Mouse (Mus musculus): ENCODE data around the gene Zw10. TPM values are rescaled to one million over a fixed set of nuclear protein-coding genes. Genes with fewer than 3 reads are reported as not detected.

The Zw10 gene
- 10 to 100 TPM; 19.0 to 22.1 TPM for total RNA-seq (2021)
- long read RNA-seq, experiment 1, transcript Zw10-201 (16 exons, 2,863 nt): major isoform, 10 of 14 reads
- long read RNA-seq, experiment 1, partial matches to known transcripts: 0 of 14 reads
- long read RNA-seq, experiment 1, other reads (novel, unspliced or antisense): 4 of 14 reads
- long read RNA-seq, experiment 2, transcript Zw10-201 (16 exons, 2,863 nt): major isoform, 34 of 46 reads
- long read RNA-seq, experiment 2, partial matches to known transcripts: 2 of 46 reads
- long read RNA-seq, experiment 2, other reads (novel, unspliced or antisense): 10 of 46 reads

GRCm38 (mm10) chr9:49055333-49056205 lies at the start of gene Zw10:
TSS of gene Zw10 (plus strand) at chr9:49055613.
- DNase-seq (ENCODE audit: low spot score in 2 of 2): peak; percentile 74 to 90

- DNase-seq (ENCODE audit: low spot score in 2 of 2): no peak
Measured at GRCm38 (mm10) chr9:49015824-49016223, 39.6 kb upstream of the Zw10 start.

GRCm38 (mm10) chr9:49021289-49021688 lies 34.1 kb upstream of the Zw10 start:
- no peak for DNase-seq (ENCODE audit: low spot score in 2 of 2)

GRCm38 (mm10) chr9:49023956-49024355 lies 31.5 kb upstream of the Zw10 start:
- no peak for DNase-seq (ENCODE audit: low spot score in 2 of 2)

GRCm38 (mm10) chr9:49024529-49024928 lies 30.9 kb upstream of the Zw10 start:
- DNase-seq (ENCODE audit: low spot score in 2 of 2): no peak

GRCm38 (mm10) chr9:49034764-49035163 lies 20.6 kb upstream of the Zw10 start:
- no peak for DNase-seq (ENCODE audit: low spot score in 2 of 2)

GRCm38 (mm10) chr9:49050901-49051300 lies 4.5 kb upstream of the Zw10 start:
- DNase-seq (ENCODE audit: low spot score in 2 of 2): no peak

GRCm38 (mm10) chr9:49051349-49051748 lies 4.1 kb upstream of the Zw10 start:
- peak; percentile 12 to 22 for DNase-seq (ENCODE audit: low spot score in 2 of 2)

- DNase-seq (ENCODE audit: low spot score in 2 of 2): no peak
Measured at GRCm38 (mm10) chr9:49054028-49054427, 1.4 kb upstream of the Zw10 start.

- DNase-seq (ENCODE audit: low spot score in 2 of 2): no peak
Measured at GRCm38 (mm10) chr9:49076847-49077246, 21.4 kb downstream of the Zw10 start.

GRCm38 (mm10) chr9:49081107-49081506 lies 25.7 kb downstream of the Zw10 start, which contains the start of gene Tmprss5:
TSS of gene Tmprss5 (plus strand) at chr9:49081260.
- DNase-seq (ENCODE audit: low spot score in 2 of 2): no peak

GRCm38 (mm10) chr9:49081561-49081960 lies 26.1 kb downstream of the Zw10 start:
- peak; percentile 19 to 33 for DNase-seq (ENCODE audit: low spot score in 2 of 2)

- DNase-seq (ENCODE audit: low spot score in 2 of 2): no peak
Measured at GRCm38 (mm10) chr9:49087317-49087716, 31.9 kb downstream of the Zw10 start.

- DNase-seq (ENCODE audit: low spot score in 2 of 2): no peak
Measured at GRCm38 (mm10) chr9:49098871-49099270, 43.5 kb downstream of the Zw10 start.

- DNase-seq (ENCODE audit: low spot score in 2 of 2): no peak
Measured at GRCm38 (mm10) chr9:49102328-49102727, 46.9 kb downstream of the Zw10 start.

- DNase-seq (ENCODE audit: low spot score in 2 of 2): no peak
Measured at GRCm38 (mm10) chr9:49109101-49109500, 53.7 kb downstream of the Zw10 start.

- no peak for DNase-seq (ENCODE audit: low spot score in 2 of 2)
Measured at GRCm38 (mm10) chr9:49110476-49111220, 55.2 kb downstream of the Zw10 start.

- DNase-seq (ENCODE audit: low spot score in 2 of 2): no peak
Measured at GRCm38 (mm10) chr9:49111296-49111695, 55.9 kb downstream of the Zw10 start.

GRCm38 (mm10) chr9:49118271-49118825 lies 62.9 kb downstream of the Zw10 start:
- DNase-seq (ENCODE audit: low spot score in 2 of 2): no peak

- no peak for DNase-seq (ENCODE audit: low spot score in 2 of 2)
Measured at GRCm38 (mm10) chr9:49119759-49120158, 64.3 kb downstream of the Zw10 start.

- DNase-seq (ENCODE audit: low spot score in 2 of 2): no peak
Measured at GRCm38 (mm10) chr9:49125706-49126105, 70.3 kb downstream of the Zw10 start.

Data from adrenal gland, postnatal 4 days (tissue).